ENCODE assay signal across 25 mouse cellular contexts in the genomic region with DNA sequence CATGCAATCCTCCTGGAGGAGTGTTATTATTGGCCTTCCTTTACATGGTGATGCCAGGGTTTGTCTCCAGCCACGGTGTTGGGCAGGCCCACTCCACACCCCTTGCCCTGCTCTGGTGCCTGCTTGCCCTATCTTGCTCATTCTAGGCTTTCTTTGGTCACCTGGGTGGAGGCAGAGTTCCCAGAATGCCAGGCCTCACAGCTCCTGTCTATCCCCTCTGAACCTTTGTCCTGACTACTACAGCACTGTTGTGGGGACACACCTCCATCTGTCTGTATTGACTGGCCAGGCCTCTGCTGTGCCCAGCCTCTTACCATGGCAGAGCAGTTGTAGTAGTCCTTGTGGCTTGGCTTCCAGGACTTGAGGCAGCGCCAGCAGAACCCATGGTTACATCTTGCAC. TPM values are rescaled to one million over a fixed set of nuclear protein-coding genes. Genes with fewer than 3 reads are reported as not detected.
DNase-seq lines count a peak whose midpoint lies in the region; ATAC-seq lines count a peak whose summit lies in the region.
"Had no signal": no experiment of that assay in that cellular context is flagged by ENCODE, and none has a peak within 500 bp of the region (broad histone marks: within the 10 kb centered on the region; RNA-seq: fewer than 3 reads in every experiment).

No protein-coding gene starts in this region.

- peak; percentile 23 for DNase-seq in kidney, adult 11 months
- DNase-seq in kidney, postnatal 14 days, result no peak
- peak; percentile 39 for DNase-seq in kidney, adult 9 months
- DNase-seq in liver, embryonic 13.5 days, result no peak
- DNase-seq: adrenal gland, adult 8-10 months; adrenal gland, postnatal 36 days; B cell, adult 2 months; cerebellum, adult 11-12 months; cerebellum, adult 2 months; cerebellum, adult 9-10 months; cerebellum, postnatal 25 days had no signal

- no peaks in the 10 kb centered on the region for H3K9me3 ChIP-seq in kidney, embryonic 14.5 days (ENCODE audit: control insufficient read depth, low read length)
- H3K9me3 ChIP-seq in liver, embryonic 13.5 days (replicated peaks), result no peaks in the 10 kb centered on the region
- H3K9me3 ChIP-seq in liver, embryonic 12.5 days (replicated peaks), result no peaks in the 10 kb centered on the region
- H3K9me3 ChIP-seq: embryonic facial prominence, embryonic 13.5 days; embryonic facial prominence, embryonic 15.5 days; forebrain, embryonic 10.5 days; forebrain, embryonic 12.5 days; G1E had no signal

- H3K4me3 ChIP-seq in kidney, embryonic 14.5 days (ENCODE audit: low read length), result no peak overlapping the region
- no peak overlapping the region for H3K4me3 ChIP-seq in liver, embryonic 13.5 days (replicated peaks)
- H3K4me3 ChIP-seq in liver, embryonic 12.5 days, result no peak overlapping the region
- H3K4me3 ChIP-seq: embryonic facial prominence, embryonic 13.5 days; embryonic facial prominence, embryonic 15.5 days; erythroblast, embryonic 14.5 days; forebrain, embryonic 10.5 days; forebrain, embryonic 12.5 days had no signal

- H3K27me3 ChIP-seq in kidney, embryonic 14.5 days (ENCODE audit: control insufficient read depth, insufficient read depth, low read length), result no peaks in the 10 kb centered on the region
- no peaks in the 10 kb centered on the region for H3K27me3 ChIP-seq in liver, embryonic 13.5 days
- H3K27me3 ChIP-seq in liver, embryonic 12.5 days (replicated peaks), result peaks cover 3% of the 10 kb centered on the region; the same call in 1 of the 2 replicates
- H3K27me3 ChIP-seq: CH12.LX; embryonic facial prominence, embryonic 13.5 days; embryonic facial prominence, embryonic 15.5 days; forebrain, embryonic 12.5 days; Patski had no signal

- peaks cover 12% of the 10 kb centered on the region; the same call in 1 of the 2 replicates for H3K36me3 ChIP-seq in kidney, embryonic 14.5 days (ENCODE audit: control insufficient read depth, insufficient read depth, low read length)
- H3K36me3 ChIP-seq in liver, embryonic 13.5 days, result peaks cover 25% of the 10 kb centered on the region
- H3K36me3 ChIP-seq in liver, embryonic 12.5 days, result peaks cover 23% of the 10 kb centered on the region

- 0 out of 2 replicates have a peak, but pooled peaks cover 7% of the 10 kb centered on the region for H3K4me1 ChIP-seq in kidney, embryonic 14.5 days (ENCODE audit: control insufficient read depth, insufficient read depth, low read length)
- H3K4me1 ChIP-seq in liver, embryonic 13.5 days (replicated peaks), result peaks cover 5% of the 10 kb centered on the region
- peaks cover 4% of the 10 kb centered on the region for H3K4me1 ChIP-seq in liver, embryonic 12.5 days

- no peak for ATAC-seq in kidney, embryonic 14.5 days (ENCODE audit: low FRiP score, low TSS enrichment)
- ATAC-seq in liver, embryonic 13.5 days (ENCODE audit: low read depth), result 0 out of 2 replicates have a peak, but pooled peaks have one; percentile 23
- ATAC-seq in liver, embryonic 12.5 days, result no peak
- ATAC-seq: activated CD4-positive, CD25-positive, alpha-beta regulatory T cell, adult 4 months; CD4-positive, CD25-positive, alpha-beta regulatory T cell, adult 4 months; forebrain, embryonic 14.5 days; forebrain, embryonic 16.5 days; Patski had no signal

- H3K4me2 ChIP-seq in kidney, embryonic 14.5 days (replicated peaks; ENCODE audit: low read depth, low read length), result no peak overlapping the region
- H3K4me2 ChIP-seq in liver, embryonic 13.5 days, result no peak overlapping the region
- H3K4me2 ChIP-seq in liver, embryonic 12.5 days, result no peak overlapping the region
- H3K4me2 ChIP-seq: embryonic facial prominence, embryonic 13.5 days; embryonic facial prominence, embryonic 15.5 days; forebrain, embryonic 12.5 days had no signal

- WGBS in kidney, embryonic 14.5 days, result 81% methylated on average over 2 of the region's 2 CpGs
- WGBS in liver, embryonic 13.5 days (ENCODE audit: insufficient replicate concordance), result 88% methylated on average over 2 of the region's 2 CpGs
- WGBS in liver, embryonic 12.5 days (ENCODE audit: insufficient replicate concordance), result 68% methylated on average over 2 of the region's 2 CpGs

- H3K27ac ChIP-seq in kidney, embryonic 14.5 days (ENCODE audit: low read depth, low read length), result no peak overlapping the region
- H3K27ac ChIP-seq in liver, embryonic 13.5 days, result no peak overlapping the region
- H3K27ac ChIP-seq in liver, embryonic 12.5 days, result no peak overlapping the region
- H3K27ac ChIP-seq: embryonic facial prominence, embryonic 13.5 days; embryonic facial prominence, embryonic 15.5 days; forebrain, embryonic 10.5 days; forebrain, embryonic 12.5 days had no signal

- H3K9ac ChIP-seq in kidney, embryonic 14.5 days (ENCODE audit: low read depth, low read length), result no peak overlapping the region
- H3K9ac ChIP-seq in liver, embryonic 13.5 days, result no peak overlapping the region
- no peak overlapping the region for H3K9ac ChIP-seq in liver, embryonic 12.5 days
- H3K9ac ChIP-seq: embryonic facial prominence, embryonic 15.5 days; forebrain, embryonic 12.5 days had no signal

RNA-seq across cellular contexts. Expression of gene Dnph1, which starts 6.3 kb away (rescaled TPM):
- 67.9 and 71.2 TPM in 2 replicates for polyA plus RNA-seq in kidney, embryonic 14.5 days (2014; fragmentation: Nextera tagmentation; extraction: Ambion mirVana)
- polyA plus RNA-seq in liver, embryonic 13.5 days (2015; fragmentation: Nextera tagmentation; extraction: Ambion mirVana), result 34.6 and 35.1 TPM in 2 replicates
- polyA plus RNA-seq in liver, embryonic 12.5 days (2016; fragmentation: Nextera tagmentation; extraction: Ambion mirVana), result 38.5 and 39.3 TPM in 2 replicates

RNA-seq across cellular contexts. Expression of gene Ttbk1, which starts 15.3 kb away (rescaled TPM):
- polyA plus RNA-seq in kidney, embryonic 14.5 days (2014; fragmentation: Nextera tagmentation; extraction: Ambion mirVana), result 0.04 and 0.11 TPM in 2 replicates
- 0.02 TPM in 2 replicates for polyA plus RNA-seq in liver, embryonic 13.5 days (2015; fragmentation: Nextera tagmentation; extraction: Ambion mirVana)
- polyA plus RNA-seq in liver, embryonic 12.5 days (2016; fragmentation: Nextera tagmentation; extraction: Ambion mirVana), result 0.02 and 0.11 TPM in 2 replicates

RNA-seq across cellular contexts. Expression of gene Cul9, which starts 43.4 kb away (rescaled TPM):
- 3.0 and 4.8 TPM in 2 replicates for polyA plus RNA-seq in kidney, embryonic 14.5 days (2014; fragmentation: Nextera tagmentation; extraction: Ambion mirVana)
- polyA plus RNA-seq in liver, embryonic 13.5 days (2015; fragmentation: Nextera tagmentation; extraction: Ambion mirVana), result 0.44 and 0.84 TPM in 2 replicates
- polyA plus RNA-seq in liver, embryonic 12.5 days (2016; fragmentation: Nextera tagmentation; extraction: Ambion mirVana), result 0.69 and 0.93 TPM in 2 replicates

RNA-seq across cellular contexts. Expression of gene Srf, which starts 53.2 kb away (rescaled TPM):
- polyA plus RNA-seq in kidney, embryonic 14.5 days (2014; fragmentation: Nextera tagmentation; extraction: Ambion mirVana), result 10.3 and 12.8 TPM in 2 replicates
- polyA plus RNA-seq in liver, embryonic 13.5 days (2015; fragmentation: Nextera tagmentation; extraction: Ambion mirVana), result 2.9 and 3.2 TPM in 2 replicates
- 6.6 and 6.8 TPM in 2 replicates for polyA plus RNA-seq in liver, embryonic 12.5 days (2016; fragmentation: Nextera tagmentation; extraction: Ambion mirVana)

Comparison
In these comparisons a context has a peak if more than half of its experiments do, and no peak if none do; other contexts are left out.
1. DNase-seq: peak in kidney, adult 11 months (single experiment) and kidney, adult 9 months (single experiment); none in kidney, postnatal 14 days (single experiment) and liver, embryonic 13.5 days (single experiment).